Mouse (Mus musculus): Measurements from ENCODE around the gene Pfdn5. TPM values are rescaled to one million over a fixed set of nuclear protein-coding genes. Genes with fewer than 3 reads are reported as not detected.

The Pfdn5 gene
- total and polyA plus RNA-seq, 3 experiments: 265 to 356 (median 296) TPM

GRCm38 (mm10) chr15:102282463-102283292 lies 43.2 kb upstream of the Pfdn5 start:
- dilution Hi-C loops (cut with MboI; ENCODE audit: extremely low pct_ligation_motif_present, extremely low pct_unique_long_range_greater_than_20kb, low sequenced_read_pairs) (no loop called here), in situ Hi-C loops (cut with MboI; ENCODE audit: low pct_ligation_motif_present, low pct_unique_long_range_greater_than_20kb, low sequenced_read_pairs) (loop anchor here (5.0 kb wide), 1 partner anchor 35 kb away; no protein-coding TSS in a partner anchor)
- no peaks in the 10 kb centered on the region for H3K27me3 ChIP-seq (replicated peaks)
- peaks cover 13% of the 10 kb centered on the region; the same call in 1 of the 2 replicates for H3K79me2 ChIP-seq (replicated peaks; ENCODE audit: control insufficient read depth, extremely low read depth, insufficient read depth, poor library complexity, severe bottlenecking)
- H3K9ac ChIP-seq (ENCODE audit: insufficient read depth, low read depth): no peak overlapping the region
- H3K27ac ChIP-seq (ENCODE audit: insufficient read depth, low read depth): no peak overlapping the region
- H3K36me3 ChIP-seq (replicated peaks in 1 of 2; ENCODE audit: control insufficient read depth in 1 of 2, insufficient read depth in 1 of 2, low read length in 1 of 2): peaks cover 21 to 32% of the 10 kb centered on the region in 2 experiments
- H3K4me3 ChIP-seq (replicated peaks in 1 of 3; ENCODE audit: low read depth in 2 of 3, low read length in 2 of 3, poor library complexity in 1 of 3): no peak overlapping the region
- no peak overlapping the region for H3K4me2 ChIP-seq (ENCODE audit: insufficient read depth, low read depth, poor library complexity, severe bottlenecking)
- no peak for DNase-seq (ENCODE audit: extremely low read depth)
- no peaks in the 10 kb centered on the region for H3K9me3 ChIP-seq (replicated peaks; ENCODE audit: low read length)
- no peak for TF ChIP-seq ZC3H11A (IDR thresholded peaks at IDR 0.05; ENCODE audit: low read depth, low read length)
- no peak for TF ChIP-seq KAT2A (IDR thresholded peaks at IDR 0.05; ENCODE audit: insufficient replicate concordance, low read length)
- TF ChIP-seq PAX5 (IDR thresholded peaks at IDR 0.05; ENCODE audit: low read length): no peak
- no peak for TF ChIP-seq MAX (IDR thresholded peaks at IDR 0.05; ENCODE audit: low read length)
- TF ChIP-seq CHD2 (IDR thresholded peaks at IDR 0.05; ENCODE audit: low read length): no peak
- H3K4me1 ChIP-seq (ENCODE audit: control insufficient read depth in 1 of 2, insufficient read depth in 2 of 2): peaks cover 12 to 19% of the 10 kb centered on the region in 2 experiments

DNA sequence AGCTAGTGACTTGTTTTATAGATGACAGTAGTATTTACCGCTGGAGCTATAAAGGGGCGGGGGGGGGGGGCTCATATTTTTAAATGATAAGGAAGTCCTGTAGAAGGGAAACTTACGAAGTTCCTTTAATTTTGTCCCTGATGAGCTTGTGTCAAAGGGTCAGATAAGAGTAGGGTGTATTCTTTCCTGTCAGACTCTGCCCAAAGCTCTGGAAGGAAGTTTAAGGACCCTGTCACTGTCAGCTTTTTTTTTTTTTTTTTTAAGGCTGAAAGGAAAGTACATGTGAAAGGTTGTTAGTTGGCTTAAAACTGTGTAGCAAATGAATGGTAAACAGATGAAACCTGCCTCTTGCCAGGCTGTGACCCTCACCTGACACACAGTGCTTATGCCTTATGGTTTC lies 42.3 kb upstream of the Pfdn5 start:
- in situ Hi-C loops (cut with MboI; ENCODE audit: low pct_ligation_motif_present, low pct_unique_long_range_greater_than_20kb, low sequenced_read_pairs) (loop anchor here (5.0 kb wide), 1 partner anchor 34 kb away; no protein-coding TSS in a partner anchor), dilution Hi-C loops (cut with MboI; ENCODE audit: extremely low pct_ligation_motif_present, extremely low pct_unique_long_range_greater_than_20kb, low sequenced_read_pairs) (no loop called here)
- no peak for TF ChIP-seq UBTF (IDR thresholded peaks at IDR 0.05; ENCODE audit: low read depth, low read length)
- H3K9me3 ChIP-seq (replicated peaks; ENCODE audit: low read length): no peaks in the 10 kb centered on the region
- H3K79me2 ChIP-seq (replicated peaks; ENCODE audit: control insufficient read depth, extremely low read depth, insufficient read depth, poor library complexity, severe bottlenecking): peaks cover 13% of the 10 kb centered on the region; the same call in 1 of the 2 replicates
- peaks cover 21 to 32% of the 10 kb centered on the region in 2 experiments for H3K36me3 ChIP-seq (replicated peaks in 1 of 2; ENCODE audit: control insufficient read depth in 1 of 2, insufficient read depth in 1 of 2, low read length in 1 of 2)
- H3K27me3 ChIP-seq (replicated peaks): no peaks in the 10 kb centered on the region
- no peak overlapping the region for H3K27ac ChIP-seq (ENCODE audit: insufficient read depth, low read depth)
- no peak overlapping the region for H3K4me3 ChIP-seq (replicated peaks in 1 of 3; ENCODE audit: low read depth in 2 of 3, low read length in 2 of 3, poor library complexity in 1 of 3)
- no peak overlapping the region for H3K4me2 ChIP-seq (ENCODE audit: insufficient read depth, low read depth, poor library complexity, severe bottlenecking)
- H3K9ac ChIP-seq (ENCODE audit: insufficient read depth, low read depth): no peak overlapping the region
- peaks cover 12 to 19% of the 10 kb centered on the region in 2 experiments for H3K4me1 ChIP-seq (ENCODE audit: control insufficient read depth in 1 of 2, insufficient read depth in 2 of 2)
- no peak for DNase-seq (ENCODE audit: extremely low read depth)

GRCm38 (mm10) chr15:102287395-102287794 lies 38.5 kb upstream of the Pfdn5 start:
- H3K27me3 ChIP-seq (replicated peaks): no peaks in the 10 kb centered on the region
- in situ Hi-C loops (cut with MboI; ENCODE audit: low pct_ligation_motif_present, low pct_unique_long_range_greater_than_20kb, low sequenced_read_pairs): loop anchor here (5.0 kb wide), 1 partner anchor 50 kb away; no protein-coding TSS in a partner anchor

More at GRCm38 (mm10) chr15:102287395-102287794, 38.5 kb upstream of the Pfdn5 start:
- H3K4me3 ChIP-seq (replicated peaks in 1 of 3; ENCODE audit: low read depth in 2 of 3, low read length in 2 of 3, poor library complexity in 1 of 3): no peak overlapping the region
- peaks cover 3 to 11% of the 10 kb centered on the region in 2 experiments for H3K36me3 ChIP-seq (replicated peaks in 1 of 2; ENCODE audit: control insufficient read depth in 1 of 2, insufficient read depth in 1 of 2, low read length in 1 of 2)
- H3K4me2 ChIP-seq (ENCODE audit: insufficient read depth, low read depth, poor library complexity, severe bottlenecking): no peak overlapping the region
- H3K9ac ChIP-seq (ENCODE audit: insufficient read depth, low read depth): no peak overlapping the region
- H3K9me3 ChIP-seq (replicated peaks; ENCODE audit: low read length): no peaks in the 10 kb centered on the region
- no peak for TF ChIP-seq POLR2AphosphoS2 (IDR thresholded peaks at IDR 0.05; ENCODE audit: low read depth, low read length)
- no peak for TF ChIP-seq SIN3A (IDR thresholded peaks at IDR 0.05; ENCODE audit: low read length)
- no peak for TF ChIP-seq IRF4 (IDR thresholded peaks at IDR 0.05; ENCODE audit: low read depth, low read length)
- no peak for TF ChIP-seq MEF2A (IDR thresholded peaks at IDR 0.05; ENCODE audit: borderline replicate concordance, low read depth, low read length)
- TF ChIP-seq NELFE (IDR thresholded peaks at IDR 0.05; ENCODE audit: low read depth, low read length): no peak
- no peak for TF ChIP-seq TBP (conservative IDR thresholded peaks at IDR 0.05; ENCODE audit: low read depth, low read length)
- TF ChIP-seq BHLHE40 (IDR thresholded peaks at IDR 0.05; ENCODE audit: low read depth, low read length): no peak
- TF ChIP-seq ZNF384 (IDR thresholded peaks at IDR 0.05; ENCODE audit: low read depth, low read length): peak; percentile 80
- TF ChIP-seq CTCF (conservative IDR thresholded peaks at IDR 0.05 in 1 of 2, IDR thresholded peaks at IDR 0.05 in 1 of 2; ENCODE audit: low read depth in 2 of 2, low read length in 2 of 2): peak; percentile 29 to 86; a peak in 2 of 4 replicates
- TF ChIP-seq CHD2 (IDR thresholded peaks at IDR 0.05; ENCODE audit: low read length): no peak
- no peak for TF ChIP-seq ZMIZ1 (IDR thresholded peaks at IDR 0.05; ENCODE audit: low read depth, low read length)
- TF ChIP-seq MYC (IDR thresholded peaks at IDR 0.05; ENCODE audit: low read depth, low read length): peak; percentile 60; the same call in 1 of the 2 replicates
- no peak for TF ChIP-seq ELF1 (IDR thresholded peaks at IDR 0.05; ENCODE audit: low read depth, low read length)
- peak; percentile 89 for TF ChIP-seq RAD21 (IDR thresholded peaks at IDR 0.05; ENCODE audit: low read depth, low read length)
- TF ChIP-seq USF2 (conservative IDR thresholded peaks at IDR 0.05; ENCODE audit: low read depth, low read length): no peak
- TF ChIP-seq SMC3 (IDR thresholded peaks at IDR 0.05; ENCODE audit: low read depth, low read length): peak; percentile 71
- no peaks in the 10 kb centered on the region for H3K79me2 ChIP-seq (replicated peaks; ENCODE audit: control insufficient read depth, extremely low read depth, insufficient read depth, poor library complexity, severe bottlenecking)
- H3K4me1 ChIP-seq (ENCODE audit: control insufficient read depth in 1 of 2, insufficient read depth in 2 of 2): no peaks in the 10 kb centered on the region
- dilution Hi-C loops (cut with MboI; ENCODE audit: extremely low pct_ligation_motif_present, extremely low pct_unique_long_range_greater_than_20kb, low sequenced_read_pairs): no loop called here
- no peak overlapping the region for H3K27ac ChIP-seq (ENCODE audit: insufficient read depth, low read depth)
- peak; percentile 76 for DNase-seq (ENCODE audit: extremely low read depth)
